Mouse (Mus musculus): ENCODE results near the gene Ogt. TPM values are rescaled to one million over a fixed set of nuclear protein-coding genes. Genes with fewer than 3 reads are reported as not detected.

The Ogt gene
- total and polyA plus RNA-seq, 3 experiments, result 36.5 to 159 (median 124) TPM

Other genes with a start within 250 kb of the Ogt start
- 10 to 100 TPM; 60.1 to 60.8 TPM for gene Zmym3, start 219.2 kb upstream of the Ogt start, total RNA-seq (2021)
- 56.8 and 65.1 TPM in 2 replicates for gene Zmym3, start 219.2 kb upstream of the Ogt start, polyA plus RNA-seq (2012; rRNA removed)
- gene Nono, start 210.7 kb upstream of the Ogt start, total RNA-seq (2021), result 100 to 1,000 TPM; 208 to 263 TPM
- gene Nono, start 210.7 kb upstream of the Ogt start, polyA plus RNA-seq (2012; rRNA removed), result 31.1 and 46.6 TPM in 2 replicates
- gene Itgb1bp2, start 191.0 kb upstream of the Ogt start, total RNA-seq (2021), result under 1 TPM; 0.43 to 0.73 TPM
- 0.10 TPM in 1 of 2 replicates, not detected in the other for gene Itgb1bp2, start 191.0 kb upstream of the Ogt start, polyA plus RNA-seq (2012; rRNA removed)
- gene Taf1, start 107.3 kb upstream of the Ogt start, total RNA-seq (2021), result 10 to 100 TPM; 31.8 to 37.3 TPM
- gene Taf1, start 107.3 kb upstream of the Ogt start, polyA plus RNA-seq (2012; rRNA removed), result 0.91 and 1.9 TPM in 2 replicates
- under 1 TPM; 0.20 to 0.31 TPM for gene Cxcr3, start 94.2 kb downstream of the Ogt start, total RNA-seq (2021)
- gene Cxcr3, start 94.2 kb downstream of the Ogt start, polyA plus RNA-seq (2012; rRNA removed), result 1.5 and 1.9 TPM in 2 replicates
- under 1 TPM in 1 of 2 experiments, not detected in 1; 0.41 TPM for gene Gm4779, start 154.4 kb downstream of the Ogt start, total RNA-seq (2021)
- gene Gm4779, start 154.4 kb downstream of the Ogt start, polyA plus RNA-seq (2012; rRNA removed), result 0.34 TPM in 1 of 2 replicates, not detected in the other
- not detected for gene 8030474K03Rik, start 154.6 kb downstream of the Ogt start, total RNA-seq (2021)
- not detected in 2 replicates for gene 8030474K03Rik, start 154.6 kb downstream of the Ogt start, polyA plus RNA-seq (2012; rRNA removed)
- 1 to 10 TPM; 2.9 to 8.4 TPM for gene Nhsl2, start 209.3 kb downstream of the Ogt start, total RNA-seq (2021)
- gene Nhsl2, start 209.3 kb downstream of the Ogt start, polyA plus RNA-seq (2012; rRNA removed), result 2.5 and 6.9 TPM in 2 replicates

Data from adrenal gland, adult 2 months (tissue).